Mouse (Mus musculus): ENCODE results near the gene Gm13279.
"Not testable (repeated sequence)": the region's sequence is repeated elsewhere in the genome, so short reads cannot be mapped to it uniquely, and the experiment has no call there.

Gm13279 gene

DNA sequence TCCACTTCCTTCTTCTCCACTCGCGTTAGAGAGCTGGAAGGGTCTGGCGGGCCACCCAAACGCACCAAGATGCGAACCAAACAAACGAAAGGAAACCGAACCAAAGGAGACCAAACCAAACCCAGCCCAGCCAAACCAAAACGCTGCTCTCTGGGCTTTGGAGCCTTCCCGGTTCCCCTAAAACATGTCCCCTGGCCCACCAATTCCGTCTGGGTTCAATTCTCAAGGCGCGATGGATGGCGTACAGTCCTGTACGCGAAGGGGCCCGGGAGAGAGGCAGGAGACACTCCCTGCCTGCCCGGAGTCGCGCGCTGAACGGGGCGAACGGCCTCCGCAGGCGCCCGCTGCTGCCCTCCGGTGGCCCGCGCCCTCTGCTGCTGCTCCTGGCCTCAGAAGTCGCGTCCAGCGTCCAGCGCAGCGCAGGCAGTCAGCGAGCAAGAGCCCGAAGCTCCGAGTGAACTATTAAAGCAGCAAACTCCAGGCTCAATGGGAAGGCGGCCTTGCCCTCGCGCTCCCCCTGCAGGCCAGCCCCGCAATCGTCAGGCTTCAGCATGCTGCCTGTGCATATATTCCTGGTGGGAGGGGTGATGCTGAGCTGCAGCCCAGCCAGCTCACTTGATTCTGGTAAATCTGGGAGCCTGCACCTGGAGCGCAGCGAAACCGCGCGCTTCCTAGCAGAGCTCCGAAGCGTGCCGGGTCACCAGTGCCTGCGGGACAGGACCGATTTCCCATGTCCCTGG is 3.1 kb upstream of the Gm13279 start, which contains the start of gene Gm13275:
Gm13275 (plus strand) TSS at position 552 of the 740 bp plus-strand sequence.
- DNase-seq (ENCODE audit: low spot score in 2 of 2), result peak; percentile 42 to 64

DNA sequence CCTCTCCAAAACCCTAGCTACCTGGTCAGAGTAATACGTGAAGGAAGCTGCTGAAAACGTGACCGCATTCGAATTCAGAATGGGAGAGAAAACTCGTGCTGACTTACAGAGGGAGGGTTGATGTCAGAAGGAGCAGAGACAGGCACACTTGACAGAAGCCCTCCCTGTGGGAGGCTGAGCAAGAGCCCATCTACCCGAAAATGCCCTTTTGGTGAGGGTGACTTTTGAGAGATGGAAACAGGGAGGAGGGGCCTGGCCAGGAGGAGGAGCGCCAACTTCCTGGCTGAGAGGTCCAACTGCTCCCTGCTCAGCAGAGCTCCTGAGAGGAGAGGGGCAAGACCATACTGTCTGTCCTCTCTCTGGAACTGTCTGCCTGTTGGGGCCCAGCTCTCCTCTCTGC is 2.2 kb downstream of the Gm13279 start, which contains the start of gene Gm13285:
Gm13285 (plus strand) TSS at position 301 of the 400 bp plus-strand sequence.
- not testable (repeated sequence) for DNase-seq (ENCODE audit: low spot score in 2 of 2)

DNA sequence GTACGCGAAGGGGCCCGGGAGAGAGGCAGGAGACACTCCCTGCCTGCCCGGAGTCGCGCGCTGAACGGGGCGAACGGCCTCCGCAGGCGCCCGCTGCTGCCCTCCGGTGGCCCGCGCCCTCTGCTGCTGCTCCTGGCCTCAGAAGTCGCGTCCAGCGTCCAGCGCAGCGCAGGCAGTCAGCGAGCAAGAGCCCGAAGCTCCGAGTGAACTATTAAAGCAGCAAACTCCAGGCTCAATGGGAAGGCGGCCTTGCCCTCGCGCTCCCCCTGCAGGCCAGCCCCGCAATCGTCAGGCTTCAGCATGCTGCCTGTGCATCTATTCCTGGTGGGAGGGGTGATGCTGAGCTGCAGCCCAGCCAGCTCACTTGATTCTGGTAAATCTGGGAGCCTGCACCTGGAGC is 5.8 kb downstream of the Gm13279 start, which contains the start of gene Gm13287:
Gm13287 (plus strand) TSS at position 301 of the 400 bp plus-strand sequence.
- DNase-seq (ENCODE audit: low spot score in 2 of 2), result not testable (repeated sequence)

DNA sequence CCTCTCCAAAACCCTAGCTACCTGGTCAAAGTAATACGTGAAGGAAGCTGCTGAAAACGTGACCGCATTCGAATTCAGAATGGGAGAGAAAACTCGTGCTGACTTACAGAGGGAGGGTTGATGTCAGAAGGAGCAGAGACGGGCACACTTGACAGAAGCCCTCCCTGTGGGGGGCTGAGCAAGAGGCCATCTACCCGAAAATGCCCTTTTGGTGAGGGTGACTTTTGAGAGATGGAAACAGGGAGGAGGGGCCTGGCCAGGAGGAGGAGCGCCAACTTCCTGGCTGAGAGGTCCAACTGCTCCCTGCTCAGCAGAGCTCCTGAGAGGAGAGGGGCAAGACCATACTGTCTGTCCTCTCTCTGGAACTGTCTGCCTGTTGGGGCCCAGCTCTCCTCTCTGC is 8.0 kb downstream of the Gm13279 start, which contains the start of gene Gm13288:
Gm13288 (plus strand) TSS at position 301 of the 400 bp plus-strand sequence.
- DNase-seq (ENCODE audit: low spot score in 2 of 2), result not testable (repeated sequence)

DNA sequence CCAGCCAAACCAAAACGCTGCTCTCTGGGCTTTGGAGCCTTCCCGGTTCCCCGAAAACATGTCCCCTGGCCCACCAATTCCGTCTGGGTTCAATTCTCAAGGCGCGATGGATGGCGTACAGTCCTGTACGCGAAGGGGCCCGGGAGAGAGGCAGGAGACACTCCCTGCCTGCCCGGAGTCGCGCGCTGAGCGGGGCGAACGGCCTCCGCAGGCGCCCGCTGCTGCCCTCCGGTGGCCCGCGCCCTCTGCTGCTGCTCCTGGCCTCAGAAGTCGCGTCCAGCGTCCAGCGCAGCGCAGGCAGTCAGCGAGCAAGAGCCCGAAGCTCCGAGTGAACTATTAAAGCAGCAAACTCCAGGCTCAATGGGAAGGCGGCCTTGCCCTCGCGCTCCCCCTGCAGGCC is 8.6 kb downstream of the Gm13279 start:
- peak in 1 of 2 experiments; percentile 7 for DNase-seq (ENCODE audit: low spot score in 2 of 2)

DNA sequence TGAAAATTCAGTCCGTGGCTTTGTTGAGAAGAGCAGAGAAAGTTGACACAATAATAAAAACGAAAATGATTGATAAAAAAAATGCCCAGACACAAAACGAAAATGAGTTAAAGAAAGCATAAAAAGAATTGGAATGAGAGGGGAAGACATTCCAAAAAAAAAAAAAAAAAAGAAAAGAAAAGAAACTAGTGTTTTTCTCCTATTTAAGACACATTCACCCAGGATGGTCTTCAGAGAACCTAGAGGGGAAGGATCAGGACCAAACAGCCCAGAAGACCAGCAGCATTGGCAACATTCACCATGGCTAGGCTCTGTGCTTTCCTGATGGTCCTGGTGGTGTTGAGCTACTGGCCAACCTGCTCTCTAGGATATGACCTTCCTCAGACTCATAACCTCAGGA is 18.7 kb downstream of the Gm13279 start, which contains the start of gene Ifna7:
Ifna7 (plus strand) TSS at position 301 of the 400 bp plus-strand sequence.
- DNase-seq (ENCODE audit: low spot score in 2 of 2), result no peak

DNA sequence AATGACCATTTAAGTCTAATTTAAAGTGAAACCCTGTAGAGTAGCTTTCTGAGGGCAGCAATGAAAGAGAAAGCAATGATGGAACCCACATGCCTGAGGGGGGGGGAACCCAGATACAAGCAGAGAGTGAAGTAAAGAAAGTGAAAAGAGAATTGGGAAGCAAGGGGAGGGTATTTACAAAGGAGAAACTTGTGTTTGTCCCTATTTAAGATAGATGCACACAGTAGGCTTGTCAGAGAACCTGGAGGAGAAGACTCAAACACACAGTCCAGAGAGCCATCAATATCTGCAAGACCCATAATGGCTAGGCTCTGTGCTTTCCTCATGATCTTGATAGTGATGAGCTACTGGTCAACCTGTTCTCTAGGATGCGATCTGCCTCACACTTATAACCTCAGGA is 22.5 kb downstream of the Gm13279 start, which contains the start of gene Ifna11:
Ifna11 (plus strand) TSS at position 301 of the 400 bp plus-strand sequence.
- no peak for DNase-seq (ENCODE audit: low spot score in 2 of 2)

DNA sequence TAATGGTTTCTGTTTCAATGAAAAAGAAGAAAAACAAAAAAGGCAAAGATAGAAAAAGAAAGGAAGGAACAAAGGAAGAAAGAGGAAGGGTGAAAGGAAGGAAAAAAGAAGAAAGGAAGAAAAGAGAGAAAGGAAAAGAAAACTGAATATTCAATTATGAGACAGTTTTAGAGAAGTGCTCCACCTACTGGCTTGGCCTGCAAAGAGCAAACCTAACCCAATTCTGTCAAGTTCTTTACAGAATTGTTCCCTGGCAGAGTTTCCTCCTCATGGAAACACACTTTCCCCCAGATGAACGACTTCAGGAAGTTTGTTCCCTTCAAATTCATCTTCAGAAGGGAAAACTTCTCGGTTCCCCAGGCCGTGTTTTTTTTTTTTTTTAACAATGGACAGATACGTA is 25.8 kb downstream of the Gm13279 start:
- DNase-seq (ENCODE audit: low spot score in 2 of 2), result peak in 1 of 2 experiments; percentile 8

DNA sequence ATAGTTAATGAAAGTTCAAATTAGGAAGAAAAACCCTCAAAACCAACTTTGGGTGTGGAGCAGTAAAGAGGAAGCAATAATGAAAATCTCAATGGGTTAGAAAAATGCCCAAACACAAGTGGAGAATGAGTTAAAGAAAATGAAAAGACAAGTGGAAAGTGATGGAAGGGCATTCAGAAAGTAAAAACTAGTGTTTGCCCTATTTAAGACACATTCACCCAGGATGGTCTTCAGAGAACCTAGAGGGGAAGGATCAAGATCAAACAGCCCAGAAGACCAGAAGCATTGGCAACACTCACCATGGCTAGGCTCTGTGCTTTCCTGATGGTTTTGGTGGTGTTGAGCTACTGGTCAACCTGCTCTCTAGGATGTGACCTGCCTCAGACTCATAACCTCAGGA is 29.9 kb downstream of the Gm13279 start, which contains the start of gene Ifna6:
Ifna6 (plus strand) TSS at position 301 of the 400 bp plus-strand sequence.
- DNase-seq (ENCODE audit: low spot score in 2 of 2), result not testable (repeated sequence)

DNA sequence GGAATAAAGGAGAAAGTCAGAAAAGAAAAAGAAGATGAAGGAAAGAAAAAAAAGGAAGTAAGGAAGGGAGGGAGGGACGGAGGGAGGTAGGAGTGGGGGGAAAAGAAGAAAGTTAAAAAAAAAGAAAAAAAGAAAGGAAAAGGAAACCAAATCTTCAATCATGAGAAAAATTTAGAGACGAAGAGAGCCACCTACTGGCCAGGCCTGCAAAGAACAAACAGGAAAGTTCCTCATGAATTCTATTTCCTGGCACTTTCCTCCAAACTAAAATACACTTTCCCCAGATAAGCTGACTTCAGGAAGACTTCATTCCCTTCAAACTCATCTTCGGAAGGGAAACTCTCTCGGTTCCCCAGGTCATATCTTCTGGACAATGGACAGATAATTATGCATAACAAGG is 33.3 kb downstream of the Gm13279 start:
- DNase-seq (ENCODE audit: low spot score in 2 of 2), result peak in 1 of 2 experiments; percentile 17

DNA sequence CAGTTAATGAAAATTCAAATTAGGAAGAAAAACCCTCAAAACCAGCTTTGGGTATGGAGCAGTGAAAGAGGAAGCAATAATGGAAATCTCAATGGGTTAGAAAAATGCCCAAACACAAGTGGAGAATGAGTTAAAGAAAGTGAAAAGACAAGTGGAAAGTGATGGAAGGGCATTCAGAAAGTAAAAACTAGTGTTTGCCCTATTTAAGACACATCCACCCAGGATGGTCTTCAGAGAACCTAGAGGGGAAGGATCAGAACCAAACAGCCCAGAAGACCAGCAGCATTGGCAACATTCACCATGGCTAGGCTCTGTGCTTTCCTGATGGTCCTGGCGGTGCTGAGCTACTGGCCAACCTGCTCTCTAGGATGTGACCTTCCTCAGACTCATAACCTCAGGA is 38.0 kb downstream of the Gm13279 start, which contains the start of gene Ifna5:
Ifna5 (plus strand) TSS at position 301 of the 400 bp plus-strand sequence.
- not testable (repeated sequence) for DNase-seq (ENCODE audit: low spot score in 2 of 2)

DNA sequence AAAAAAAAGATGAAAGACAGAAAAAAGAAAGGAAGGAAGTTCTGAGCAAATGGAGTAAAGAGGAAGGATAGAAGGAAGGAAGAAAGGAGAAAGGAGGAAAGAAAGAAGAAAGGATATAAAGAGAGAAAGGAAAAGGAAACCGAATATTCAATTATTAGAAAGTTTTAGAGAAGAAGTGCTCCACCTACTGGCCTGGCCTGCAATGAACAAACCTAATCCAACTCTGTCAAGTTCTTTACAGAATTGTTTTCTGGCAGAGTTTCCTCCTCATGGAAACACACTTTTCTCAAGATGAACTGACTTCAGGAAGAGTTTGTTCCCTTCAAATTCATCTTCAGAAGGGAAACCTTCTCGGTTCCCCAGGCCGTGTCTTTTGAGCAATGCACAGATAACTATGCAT is 41.6 kb downstream of the Gm13279 start:
- no peak for DNase-seq (ENCODE audit: low spot score in 2 of 2)

DNA sequence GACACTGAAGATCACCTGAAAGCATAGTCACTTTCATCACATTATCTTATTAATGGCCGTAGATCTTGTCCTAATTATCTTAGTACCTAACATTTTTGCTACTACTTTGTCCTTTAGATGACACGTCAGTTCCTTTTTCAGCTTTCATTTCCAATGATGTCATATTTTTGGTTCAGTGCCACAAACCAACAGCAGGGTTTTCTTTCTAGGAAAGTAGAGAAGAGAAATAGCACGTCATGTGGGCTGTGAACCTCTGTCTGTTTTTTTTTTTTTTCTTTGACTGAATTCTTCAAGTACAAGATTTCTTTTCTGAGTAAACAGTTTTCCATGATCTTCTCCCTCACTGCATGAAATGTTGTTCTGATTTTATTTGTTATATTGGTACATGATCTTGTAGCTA is 42.9 kb downstream of the Gm13279 start:
- no peak for DNase-seq (ENCODE audit: low spot score in 2 of 2)

DNA sequence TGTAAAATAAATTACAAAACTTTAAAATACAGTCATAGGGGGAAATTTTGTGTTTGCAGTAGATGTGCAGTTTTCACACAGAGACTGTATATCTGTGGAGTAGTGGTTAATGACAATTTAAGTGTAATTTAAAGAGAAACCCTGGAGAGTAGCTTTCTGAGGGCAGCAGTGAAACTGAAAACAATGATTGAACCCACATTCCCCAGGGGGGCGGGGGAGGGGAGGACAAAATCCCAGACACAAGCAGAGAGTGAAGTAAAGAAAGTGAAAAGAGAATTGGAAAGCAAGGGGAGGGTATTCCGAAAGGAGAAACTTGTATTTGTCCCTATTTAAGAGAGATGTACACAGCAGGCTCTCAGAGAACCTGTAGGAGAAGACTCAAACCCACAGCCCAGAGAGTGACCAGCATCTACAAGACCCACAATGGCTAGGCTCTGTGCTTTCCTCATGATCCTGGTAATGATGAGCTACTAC is 44.3 kb downstream of the Gm13279 start, which contains the start of gene Ifna4:
Ifna4 (plus strand) TSS at position 424 of the 474 bp plus-strand sequence.
- no peak for DNase-seq (ENCODE audit: low spot score in 2 of 2)

DNA sequence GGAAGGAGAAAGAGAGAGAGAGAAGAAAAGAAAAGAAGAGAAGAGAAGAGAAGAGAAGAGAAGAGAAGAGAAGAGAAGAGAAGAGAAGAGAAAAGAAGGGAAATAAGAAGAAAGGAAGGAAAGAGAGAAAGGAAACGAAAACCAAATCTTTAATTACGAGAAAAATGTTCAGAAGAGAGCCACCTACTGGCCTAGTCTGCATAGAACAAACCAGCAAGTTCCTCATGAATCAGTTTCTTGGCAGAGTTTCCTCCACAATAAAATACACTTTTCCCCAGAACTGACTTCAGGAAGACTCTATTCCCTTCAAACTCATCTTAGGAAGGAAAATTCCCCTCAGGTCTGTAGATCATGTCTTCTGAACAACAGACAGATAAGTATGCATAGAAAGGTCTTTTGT is 48.1 kb downstream of the Gm13279 start:
- DNase-seq (ENCODE audit: low spot score in 2 of 2), result no peak

All from cerebellum, postnatal 4 days (tissue).